8 mouse cellular contexts compared by ENCODE assay signal in the genomic region with DNA sequence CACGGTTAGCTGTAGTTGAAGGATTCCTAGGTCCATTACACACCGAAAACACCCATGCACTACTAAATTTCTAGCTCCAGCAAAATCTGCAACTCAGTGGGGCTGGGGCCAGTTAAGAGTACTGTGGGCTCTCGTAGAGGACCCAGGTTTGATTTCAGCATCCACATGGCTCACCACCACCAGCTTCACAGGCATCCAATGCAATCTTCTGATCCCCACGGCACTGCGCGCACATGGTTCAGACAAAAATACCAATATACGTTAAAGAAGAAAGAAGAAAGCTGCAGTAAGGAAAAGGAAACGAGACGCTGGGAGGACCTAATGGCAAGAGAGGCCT. TPM values are rescaled to one million over a fixed set of nuclear protein-coding genes. Genes with fewer than 3 reads are reported as not detected.
DNase-seq lines count a peak whose midpoint lies in the region; ATAC-seq lines count a peak whose summit lies in the region.

No protein-coding gene starts in this region.

- no peak for DNase-seq in kidney, adult 9 months
- no peak for DNase-seq in right cerebral cortex, postnatal 10 days (ENCODE audit: low spot score in 2 of 2)
- no peak for DNase-seq in gastrocnemius, postnatal 25 days
- no peak for DNase-seq in cerebellum, adult 9-11 months

- H3K27ac ChIP-seq in kidney, embryonic 15.5 days: peak overlapping the region; percentile 100
- peak overlapping the region; percentile 64 for H3K27ac ChIP-seq in brown adipose tissue, adult 24 weeks (replicated peaks; ENCODE audit: low read depth, low read length)
- peak overlapping the region; percentile 99 for H3K27ac ChIP-seq in hindbrain, embryonic 15.5 days (replicated peaks)
- H3K27ac ChIP-seq in midbrain, embryonic 13.5 days: peak overlapping the region; percentile 82

- peak overlapping the region; percentile 83 for H3K4me2 ChIP-seq in kidney, embryonic 15.5 days
- peak overlapping the region; percentile 94 for H3K4me2 ChIP-seq in hindbrain, embryonic 15.5 days
- H3K4me2 ChIP-seq in midbrain, embryonic 13.5 days (replicated peaks): peak overlapping the region; percentile 80

- no peaks in the 10 kb centered on the region for H3K9me3 ChIP-seq in kidney, embryonic 15.5 days (replicated peaks)
- no peaks in the 10 kb centered on the region for H3K9me3 ChIP-seq in hindbrain, embryonic 15.5 days
- H3K9me3 ChIP-seq in midbrain, embryonic 13.5 days: no peaks in the 10 kb centered on the region

- H3K4me1 ChIP-seq in kidney, embryonic 15.5 days: peaks cover 29% of the 10 kb centered on the region
- peaks cover 6% of the 10 kb centered on the region; the same call in 1 of the 2 replicates for H3K4me1 ChIP-seq in brown adipose tissue, adult 24 weeks (ENCODE audit: control insufficient read depth, insufficient read depth, insufficient read length, low read length)
- H3K4me1 ChIP-seq in hindbrain, embryonic 15.5 days (replicated peaks): peaks cover 37% of the 10 kb centered on the region
- peaks cover 36% of the 10 kb centered on the region for H3K4me1 ChIP-seq in midbrain, embryonic 13.5 days (replicated peaks)

- under 1% methylated on average over 9 of the region's 9 CpGs for WGBS in kidney, embryonic 15.5 days
- 0% methylated on average over 9 of the region's 9 CpGs for WGBS in hindbrain, embryonic 15.5 days
- WGBS in midbrain, embryonic 13.5 days: under 1% methylated on average over 9 of the region's 9 CpGs

- H3K36me3 ChIP-seq in kidney, embryonic 15.5 days: peaks cover 42% of the 10 kb centered on the region
- H3K36me3 ChIP-seq in hindbrain, embryonic 15.5 days: peaks cover 30% of the 10 kb centered on the region
- peaks cover 37% of the 10 kb centered on the region for H3K36me3 ChIP-seq in midbrain, embryonic 13.5 days

- ATAC-seq in kidney, embryonic 15.5 days (replicated peaks; ENCODE audit: low FRiP score): peak; percentile 40
- peak; percentile 59 for ATAC-seq in hindbrain, embryonic 15.5 days (ENCODE audit: low FRiP score, low read depth)
- ATAC-seq in midbrain, embryonic 13.5 days: peak; percentile 55

- peak overlapping the region; percentile 83 for H3K4me3 ChIP-seq in kidney, embryonic 15.5 days (replicated peaks)
- H3K4me3 ChIP-seq in brown adipose tissue, adult 24 weeks (ENCODE audit: insufficient read depth, low read depth, low read length): peak overlapping the region; percentile 84
- H3K4me3 ChIP-seq in hindbrain, embryonic 15.5 days: peak overlapping the region; percentile 87
- H3K4me3 ChIP-seq in midbrain, embryonic 13.5 days (replicated peaks): peak overlapping the region; percentile 83

- no peaks in the 10 kb centered on the region for H3K27me3 ChIP-seq in kidney, embryonic 15.5 days
- H3K27me3 ChIP-seq in hindbrain, embryonic 15.5 days: no peaks in the 10 kb centered on the region
- no peaks in the 10 kb centered on the region for H3K27me3 ChIP-seq in midbrain, embryonic 13.5 days

- peak overlapping the region; percentile 70 for H3K9ac ChIP-seq in kidney, embryonic 15.5 days
- peak overlapping the region; percentile 90 for H3K9ac ChIP-seq in hindbrain, embryonic 15.5 days
- peak overlapping the region; percentile 75 for H3K9ac ChIP-seq in midbrain, embryonic 13.5 days (replicated peaks)

RNA-seq across cellular contexts. Expression of gene Tnpo2, which starts 0.4 kb away (rescaled TPM):
- polyA plus RNA-seq in kidney, embryonic 15.5 days (2015; fragmentation: Nextera tagmentation; extraction: Ambion mirVana): 25.8 and 30.0 TPM in 2 replicates
- 28.4 and 33.5 TPM in 2 replicates for polyA plus RNA-seq in brown adipose tissue, adult 24 weeks (2012; ENCODE audit: insufficient read depth, insufficient read length, missing spikeins)
- polyA plus RNA-seq in hindbrain, embryonic 15.5 days (2015; fragmentation: Nextera tagmentation; extraction: Ambion mirVana): 56.8 and 63.7 TPM in 2 replicates
- polyA plus RNA-seq in midbrain, embryonic 13.5 days (2015; fragmentation: Nextera tagmentation; extraction: Ambion mirVana): 51.7 and 56.8 TPM in 2 replicates
- total RNA-seq in gastrocnemius, postnatal 25 days (2021): 10 to 100 TPM; 23.5 to 27.9 TPM

RNA-seq across cellular contexts. Expression of gene Trir, which starts 9.7 kb away (rescaled TPM):
- polyA plus RNA-seq in kidney, embryonic 15.5 days (2015; fragmentation: Nextera tagmentation; extraction: Ambion mirVana): 119 and 120 TPM in 2 replicates
- polyA plus RNA-seq in brown adipose tissue, adult 24 weeks (2012; ENCODE audit: insufficient read depth, insufficient read length, missing spikeins): 68.4 and 68.5 TPM in 2 replicates
- 123 and 132 TPM in 2 replicates for polyA plus RNA-seq in hindbrain, embryonic 15.5 days (2015; fragmentation: Nextera tagmentation; extraction: Ambion mirVana)
- 135 and 153 TPM in 2 replicates for polyA plus RNA-seq in midbrain, embryonic 13.5 days (2015; fragmentation: Nextera tagmentation; extraction: Ambion mirVana)
- 10 to 100 TPM; 66.5 to 69.4 TPM for total RNA-seq in gastrocnemius, postnatal 25 days (2021)

RNA-seq across cellular contexts. Expression of gene Asna1, which starts 11.3 kb away (rescaled TPM):
- 133 and 143 TPM in 2 replicates for polyA plus RNA-seq in kidney, embryonic 15.5 days (2015; fragmentation: Nextera tagmentation; extraction: Ambion mirVana)
- 113 and 117 TPM in 2 replicates for polyA plus RNA-seq in brown adipose tissue, adult 24 weeks (2012; ENCODE audit: insufficient read depth, insufficient read length, missing spikeins)
- 148 and 159 TPM in 2 replicates for polyA plus RNA-seq in hindbrain, embryonic 15.5 days (2015; fragmentation: Nextera tagmentation; extraction: Ambion mirVana)
- 151 and 154 TPM in 2 replicates for polyA plus RNA-seq in midbrain, embryonic 13.5 days (2015; fragmentation: Nextera tagmentation; extraction: Ambion mirVana)
- total RNA-seq in gastrocnemius, postnatal 25 days (2021): 10 to 100 TPM; 45.6 to 48.2 TPM

RNA-seq across cellular contexts. Expression of gene Best2, which starts 22.0 kb away (rescaled TPM):
- 0.10 TPM in 1 of 2 replicates, not detected in the other for polyA plus RNA-seq in kidney, embryonic 15.5 days (2015; fragmentation: Nextera tagmentation; extraction: Ambion mirVana)
- polyA plus RNA-seq in brown adipose tissue, adult 24 weeks (2012; ENCODE audit: insufficient read depth, insufficient read length, missing spikeins): not detected in 2 replicates
- polyA plus RNA-seq in hindbrain, embryonic 15.5 days (2015; fragmentation: Nextera tagmentation; extraction: Ambion mirVana): 0.08 TPM in 1 of 2 replicates, not detected in the other
- polyA plus RNA-seq in midbrain, embryonic 13.5 days (2015; fragmentation: Nextera tagmentation; extraction: Ambion mirVana): not detected in 2 replicates
- not detected for total RNA-seq in gastrocnemius, postnatal 25 days (2021)

RNA-seq across cellular contexts. Expression of gene Fbxw9, which starts 23.5 kb away (rescaled TPM):
- polyA plus RNA-seq in kidney, embryonic 15.5 days (2015; fragmentation: Nextera tagmentation; extraction: Ambion mirVana): 28.9 and 32.1 TPM in 2 replicates
- polyA plus RNA-seq in brown adipose tissue, adult 24 weeks (2012; ENCODE audit: insufficient read depth, insufficient read length, missing spikeins): 3.0 and 4.1 TPM in 2 replicates
- 72.0 and 76.1 TPM in 2 replicates for polyA plus RNA-seq in hindbrain, embryonic 15.5 days (2015; fragmentation: Nextera tagmentation; extraction: Ambion mirVana)
- 61.7 and 64.3 TPM in 2 replicates for polyA plus RNA-seq in midbrain, embryonic 13.5 days (2015; fragmentation: Nextera tagmentation; extraction: Ambion mirVana)
- 1 to 10 TPM; 1.8 to 2.2 TPM for total RNA-seq in gastrocnemius, postnatal 25 days (2021)
